Mouse (Mus musculus) myocyte (in vitro differentiated cells): ENCODE measurements around the gene Gm20388.

ENCODE experiments used
- E2F4 ChIP-seq: IDR thresholded peaks from one replicate; pipeline ENCODE4 v1.6.1; 2011; ENCODE audit warnings: mild to moderate bottlenecking, control low read depth, moderate library complexity; ENCODE audit not compliant: insufficient read depth
- MAX ChIP-seq: IDR thresholded peaks from one replicate; pipeline ENCODE4 v1.6.1; 2011; ENCODE audit warnings: low read depth, mild to moderate bottlenecking, control low read depth
- POLR2A ChIP-seq: IDR thresholded peaks from one replicate; pipeline ENCODE4 v1.6.1; 2011; ENCODE audit warnings: low read depth, mild to moderate bottlenecking, control low read depth, moderate library complexity; ENCODE audit not compliant: insufficient read length
- TCF12 ChIP-seq: IDR thresholded peaks from one replicate; pipeline ENCODE4 v1.6.1; 2011; ENCODE audit warnings: mild to moderate bottlenecking, control low read depth; ENCODE audit not compliant: poor library complexity, insufficient read depth, severe bottlenecking
- USF1 ChIP-seq: IDR thresholded peaks from one replicate; pipeline ENCODE4 v1.6.1; 2011; ENCODE audit warnings: low read depth, mild to moderate bottlenecking, control low read depth, moderate library complexity

GRCm38 (mm10) chr8:120144652-120145301 is 234.1 kb downstream of the Gm20388 start:
- TF ChIP-seq MAX (no peak), POLR2A (no peak), USF1 (no peak), TCF12 (no peak), E2F4 (no peak)
